Mouse (Mus musculus) adrenal gland, postnatal 14 days (tissue): ENCODE results near the gene Tpo. TPM values are rescaled to one million over a fixed set of nuclear protein-coding genes. Genes with fewer than 3 reads are reported as not detected.

ENCODE experiments used
- DNase-seq: peaks from one replicate; pipeline ENCODE4 v3.0.0; 2021; ENCODE audit warnings: mixed read lengths
- total RNA-seq: library from RNA; stranded (reverse); gene quantifications from 2 replicates; pipeline ENCODE4 v1.2.3, GENCODE M21; 2021

Gene Tpo
- total RNA-seq, 1 experiment from 2014 or later: not detected

GRCm38 (mm10) chr12:30077056-30077455 lies 55.4 kb downstream of the Tpo start:
- no peak for DNase-seq

GRCm38 (mm10) chr12:30076316-30076715 lies 56.1 kb downstream of the Tpo start:
- DNase-seq: peak; percentile 52

DNA sequence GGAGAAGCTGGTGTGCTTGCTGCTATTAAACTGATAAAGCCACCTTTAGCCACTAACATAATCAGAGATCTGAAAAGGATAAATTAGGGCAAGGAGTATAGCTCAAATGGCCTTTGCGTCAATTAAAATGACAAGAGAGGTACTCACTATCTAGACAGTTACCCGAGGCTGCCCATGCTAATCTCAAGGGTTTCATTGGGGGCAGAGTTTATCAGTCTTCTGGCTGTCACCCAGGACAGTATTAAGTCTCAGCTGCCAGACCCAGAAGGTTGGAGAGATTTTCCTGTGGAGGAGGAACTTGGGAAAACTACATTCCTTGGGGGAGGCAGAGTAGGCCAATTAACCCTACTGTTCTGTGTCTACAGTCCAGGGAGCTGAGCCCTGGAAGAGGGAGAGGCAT lies 63.1 kb downstream of the Tpo start:
- DNase-seq: no peak

DNA sequence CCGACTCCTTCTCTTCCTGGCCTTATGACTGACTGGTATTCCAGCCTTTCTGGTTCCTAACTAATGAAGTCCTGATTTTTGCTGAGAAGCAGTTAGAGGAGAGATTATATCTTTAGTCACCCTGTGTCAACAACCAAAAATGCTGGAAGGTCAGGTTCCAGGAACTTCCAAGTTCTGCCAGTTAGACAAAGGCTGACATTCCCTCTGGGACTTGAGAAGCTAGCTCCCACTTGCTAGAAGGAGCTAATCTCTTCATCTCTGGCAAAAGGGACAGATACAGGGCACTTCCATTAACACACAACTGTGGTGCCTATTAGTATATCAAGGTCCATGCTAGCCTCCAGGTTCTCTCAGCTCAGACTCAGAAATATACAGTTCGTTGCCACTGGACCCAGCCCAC lies 64.6 kb downstream of the Tpo start:
- DNase-seq: no peak

DNA sequence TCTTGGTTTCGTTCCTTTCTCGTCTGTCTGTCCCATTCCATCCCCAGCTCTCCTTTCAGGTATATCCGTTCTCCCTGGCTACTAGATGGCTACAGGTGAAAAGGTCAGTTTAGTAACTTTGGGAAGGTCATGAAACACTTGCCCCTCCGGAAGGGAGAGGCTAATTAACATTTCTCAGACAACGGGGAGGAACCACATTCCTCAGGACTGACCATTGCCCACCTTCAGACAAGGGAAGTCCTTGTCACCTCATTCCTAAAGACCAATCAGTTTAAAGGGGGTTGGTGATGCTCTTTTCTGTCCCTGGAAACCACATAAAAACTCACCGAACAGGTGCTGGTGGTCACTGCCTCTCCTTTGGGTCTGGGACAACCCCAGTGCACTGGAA lies 70.3 kb downstream of the Tpo start:
- no peak for DNase-seq

- no peak for DNase-seq
Observed at GRCm38 (mm10) chr12:30061503-30062117, 70.8 kb downstream of the Tpo start.

DNA sequence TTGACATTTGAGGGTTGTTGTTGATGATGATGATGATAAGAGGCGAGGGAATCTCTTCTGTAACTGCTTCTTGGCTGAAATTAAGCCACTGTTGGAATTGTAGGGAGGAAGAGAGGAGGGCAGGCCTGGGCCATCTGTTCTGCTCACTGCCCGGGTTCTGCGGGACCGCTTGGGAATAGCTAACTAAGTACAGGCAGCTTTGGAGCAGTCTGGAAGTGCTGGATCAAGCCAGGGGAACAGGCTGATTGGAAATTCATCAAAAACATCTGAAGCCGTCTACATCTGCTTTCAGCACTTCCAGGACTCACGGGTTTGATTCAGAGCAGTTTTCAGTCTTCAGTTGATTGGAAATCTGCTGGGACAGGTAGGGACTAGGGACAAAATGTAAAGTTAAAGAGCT lies 74.4 kb downstream of the Tpo start:
- DNase-seq: no peak

DNA sequence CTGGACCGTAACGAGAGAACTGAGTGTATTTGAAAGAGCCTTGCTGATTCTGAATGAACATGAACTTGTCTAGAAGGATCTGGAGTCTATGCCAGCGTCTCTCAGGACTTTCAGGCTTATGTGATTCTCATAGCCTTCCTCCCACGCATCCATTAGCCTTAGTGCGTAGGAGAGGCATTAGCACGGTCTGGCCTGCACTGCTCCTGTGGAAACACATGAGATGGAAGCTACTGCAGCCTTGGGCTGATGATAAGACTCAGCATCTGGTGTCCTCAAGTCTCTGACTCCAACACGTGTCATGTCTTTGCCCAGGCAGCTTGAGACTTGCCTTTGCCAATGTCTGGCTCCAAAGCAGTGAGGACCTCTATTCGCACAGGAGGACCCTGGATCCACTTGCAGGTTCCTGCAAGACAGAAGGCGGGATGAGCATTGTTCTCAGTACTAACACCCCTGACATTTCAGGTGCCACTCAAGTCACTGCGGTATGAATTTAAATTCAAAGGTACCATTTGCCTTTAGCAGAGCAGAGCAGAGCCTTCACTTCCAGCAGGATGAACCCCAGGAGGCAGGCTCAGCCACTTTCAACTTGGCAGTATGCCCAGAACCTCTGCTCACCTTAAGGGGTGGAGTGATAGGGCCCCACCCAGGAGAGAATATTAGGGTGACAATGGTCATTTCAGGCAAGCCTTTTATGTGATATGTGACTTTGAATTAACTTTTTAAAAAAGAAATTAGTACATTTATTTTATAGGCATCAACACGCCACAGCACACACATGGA lies 77.5 kb downstream of the Tpo start:
- DNase-seq: no peak

GRCm38 (mm10) chr12:30050235-30050634 lies 82.2 kb downstream of the Tpo start:
- DNase-seq: peak; percentile 73

DNA sequence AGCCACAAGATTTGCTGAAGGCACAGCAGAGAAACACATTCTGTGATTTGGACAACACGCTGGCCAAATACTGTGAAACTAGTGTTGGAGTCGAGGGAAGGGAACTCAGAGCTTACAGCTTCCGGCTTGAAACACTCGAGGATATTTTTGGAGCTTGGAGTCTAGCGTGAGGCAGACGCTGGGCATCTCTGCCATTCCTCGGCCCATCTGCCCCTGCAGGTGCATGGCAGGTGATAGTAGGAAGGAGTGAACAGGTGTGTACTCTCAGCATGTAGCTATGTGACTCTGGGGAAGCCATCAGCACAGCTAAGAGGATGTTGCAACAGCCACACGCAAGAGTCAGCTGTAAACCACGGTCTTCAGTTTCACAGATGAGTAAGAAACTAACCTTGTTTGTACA lies 82.6 kb downstream of the Tpo start:
- DNase-seq: no peak

- DNase-seq: no peak
Observed at GRCm38 (mm10) chr12:30048848-30049247, 83.6 kb downstream of the Tpo start.

GRCm38 (mm10) chr12:30040150-30040549 lies 92.3 kb downstream of the Tpo start:
- peak; percentile 69 for DNase-seq

DNA sequence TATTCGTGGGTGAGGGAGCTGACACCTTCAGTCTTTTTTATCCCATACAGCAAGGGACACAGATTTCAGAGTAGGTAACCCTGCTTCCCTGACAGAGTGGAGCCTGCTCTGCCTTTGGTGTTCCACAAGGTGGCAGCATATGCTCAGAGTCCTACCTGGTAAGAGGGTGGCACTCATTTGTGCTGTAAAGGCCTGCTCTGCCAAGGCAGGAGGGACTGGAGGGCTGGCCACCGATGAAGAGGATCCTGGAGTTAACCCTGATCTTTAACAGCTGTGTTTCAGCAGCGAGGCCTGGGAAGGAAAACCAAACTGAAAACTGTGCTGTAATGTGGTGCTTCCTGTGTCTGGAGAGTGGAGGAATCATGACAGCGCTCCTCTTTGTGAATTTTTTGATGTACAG lies 92.9 kb downstream of the Tpo start:
- DNase-seq: peak; percentile 67

- no peak for DNase-seq
Observed at GRCm38 (mm10) chr12:30036569-30037055, 95.8 kb downstream of the Tpo start.

DNA sequence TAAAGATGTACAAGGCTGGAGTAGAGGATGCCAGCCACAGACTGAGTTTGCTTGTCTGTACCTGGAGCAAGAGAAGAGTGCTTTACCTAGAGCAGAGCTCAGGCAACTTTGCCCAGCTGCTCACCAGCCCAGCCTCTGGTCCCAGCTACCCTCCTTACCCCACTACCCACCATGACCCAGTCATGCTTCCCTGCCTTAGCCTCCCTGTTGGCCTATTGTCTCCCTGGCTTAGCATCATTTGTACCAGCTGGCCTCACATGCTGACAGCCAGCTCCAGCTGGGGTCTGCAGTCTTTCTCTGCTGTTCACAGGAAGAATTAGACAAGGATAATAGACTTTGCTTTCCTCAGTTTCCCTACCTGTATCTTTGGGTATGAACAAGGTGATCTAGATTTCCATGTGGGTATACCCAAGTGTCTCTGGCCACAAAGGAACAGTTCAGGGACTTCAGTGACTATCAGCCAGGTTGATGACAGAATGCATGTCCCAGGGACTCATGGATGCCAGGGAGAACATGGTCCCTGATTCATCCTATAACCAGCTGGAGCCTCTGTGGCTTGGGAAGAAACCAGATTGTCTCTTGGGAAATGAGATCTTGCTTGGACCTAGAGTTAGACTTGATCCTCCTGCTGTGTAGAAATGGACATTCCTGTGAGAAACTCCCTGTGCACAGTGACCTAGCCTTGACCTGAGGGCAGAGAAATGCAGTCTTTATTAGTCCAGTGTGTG lies 96.4 kb downstream of the Tpo start:
- DNase-seq: no peak

- no peak for DNase-seq
Observed at GRCm38 (mm10) chr12:30035406-30035805, 97.0 kb downstream of the Tpo start.

GRCm38 (mm10) chr12:30034681-30035080 lies 97.7 kb downstream of the Tpo start:
- no peak for DNase-seq

DNA sequence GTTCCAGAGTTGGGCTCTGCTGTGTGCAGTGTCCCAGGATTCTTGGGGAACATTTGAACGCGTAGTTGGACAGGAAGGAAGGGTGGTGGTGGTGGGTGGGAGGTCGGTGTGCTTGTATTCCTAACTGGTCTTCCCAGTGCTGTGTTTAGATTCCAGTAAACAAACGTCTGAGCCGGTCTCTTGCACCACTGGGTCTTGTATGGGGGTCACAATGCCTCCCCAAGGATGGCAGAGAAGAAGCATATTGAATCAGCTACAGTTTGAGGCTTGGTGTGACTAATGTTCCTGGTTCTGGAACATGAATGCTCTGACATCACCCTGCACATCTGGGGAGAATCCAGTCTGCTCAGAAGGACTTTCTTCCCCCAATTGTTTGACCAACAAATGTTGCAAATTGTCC lies 101.9 kb downstream of the Tpo start:
- DNase-seq: no peak

GRCm38 (mm10) chr12:30029111-30029510 lies 103.3 kb downstream of the Tpo start:
- DNase-seq: no peak

- peak; percentile 33 for DNase-seq
Observed at GRCm38 (mm10) chr12:30027721-30028340, 104.6 kb downstream of the Tpo start.

- peak; percentile 29 for DNase-seq
Observed at GRCm38 (mm10) chr12:30024264-30024825, 108.1 kb downstream of the Tpo start.

DNA sequence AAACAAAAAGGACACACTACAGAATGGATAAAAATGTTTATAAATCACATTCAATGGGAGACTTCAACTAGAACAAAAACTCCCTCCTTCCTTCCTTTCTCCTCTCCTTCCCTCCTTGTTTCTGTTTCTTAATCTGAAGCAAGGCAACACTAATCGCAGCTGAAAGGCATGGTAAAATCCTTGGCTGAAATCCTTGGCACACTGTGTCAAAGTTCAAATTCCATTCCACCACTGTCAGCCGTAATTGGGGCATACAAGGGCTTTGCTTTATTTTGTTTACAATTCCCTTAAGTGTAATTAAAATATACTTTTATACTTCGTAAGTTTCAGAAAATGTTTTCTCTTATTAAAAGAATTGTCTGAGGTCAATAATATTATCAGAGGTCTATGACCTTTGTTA lies 108.9 kb downstream of the Tpo start:
- DNase-seq: peak; percentile 51
